Mouse (Mus musculus) T-helper 17 cell (primary cell): ENCODE results near the gene Mrpl18.

Source experiments
- in situ Hi-C, 2 experiments: fragments of 300-600 bp; cut with MboI, MseI; formaldehyde crosslinking; loops; 1 replicate in 1 of 2; 2 replicates in 1 of 2; pipeline ENCODE4 v1.15.1; 2025; ENCODE audit warnings: high pct_unique_total_duplicates in 2 of 2

The Mrpl18 gene

DNA sequence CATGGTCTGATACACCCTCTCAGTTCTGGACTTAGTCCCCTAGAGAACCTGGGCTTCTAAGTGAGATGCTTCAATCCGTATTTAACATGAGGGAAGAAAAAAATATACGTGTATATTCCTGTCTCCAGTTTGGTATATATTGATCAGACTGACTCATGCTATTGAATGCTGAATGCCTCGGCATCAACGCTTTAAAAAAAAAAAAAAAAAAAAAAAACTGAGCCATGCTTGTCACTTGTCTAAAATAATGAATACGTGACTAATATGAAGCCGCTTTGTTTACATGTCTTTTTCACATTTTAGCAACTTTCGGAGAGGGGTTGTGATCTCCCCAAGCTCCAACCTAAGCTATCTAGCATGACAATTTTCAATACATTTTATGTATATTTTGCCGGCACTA is 5.8 kb downstream of the Mrpl18 start:
- in situ Hi-C loops: loop anchor here in 1 of 2 experiments (5.0 kb wide), 1 partner anchor 52 kb away; the partner anchor contains the start of gene Acat2

DNA sequence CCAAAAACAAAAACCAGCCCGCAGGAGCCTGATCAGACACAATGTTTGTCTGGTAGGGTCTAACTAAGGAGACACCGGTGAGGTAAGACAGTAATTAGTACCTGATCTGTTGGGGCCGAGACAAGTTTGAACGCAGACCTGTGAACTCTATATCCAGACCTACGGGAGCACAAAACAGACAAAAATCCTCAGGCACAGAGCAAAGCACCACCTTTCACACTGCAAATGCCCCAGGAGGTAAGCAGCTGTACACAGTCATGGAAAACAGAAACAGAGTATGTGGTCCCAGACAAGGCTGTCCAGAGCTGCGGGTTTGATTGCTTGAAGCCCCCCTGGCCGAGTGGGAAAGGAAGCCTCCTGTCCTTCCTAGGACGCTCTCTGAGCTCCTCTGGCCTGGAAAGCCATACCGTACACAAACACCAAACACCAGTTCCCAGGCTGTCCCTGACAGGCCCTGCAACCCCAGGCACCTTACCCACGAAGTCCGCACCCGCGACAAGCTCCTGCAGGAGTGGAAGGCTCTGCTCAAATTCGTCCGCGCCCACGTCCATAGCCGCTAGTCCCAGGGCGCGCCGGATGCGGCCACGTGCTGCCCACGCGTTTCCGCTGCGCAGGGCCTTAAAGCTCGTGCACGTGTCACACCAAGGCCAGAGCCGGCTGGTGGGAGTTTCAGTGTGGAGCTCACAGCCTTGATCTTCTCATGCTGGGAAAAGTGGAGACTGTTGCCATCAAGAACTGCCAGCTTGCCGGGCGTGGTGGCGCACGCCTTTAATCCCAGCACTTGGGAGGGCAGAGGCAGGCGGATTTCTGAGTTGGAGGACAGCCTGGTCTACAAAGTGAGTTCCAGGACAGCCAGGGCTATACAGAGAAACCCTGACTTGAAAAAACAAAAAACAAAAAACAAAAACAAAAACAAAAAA is 6.5 kb downstream of the Mrpl18 start, which contains the start of gene Pnldc1:
Pnldc1 (minus strand) TSS at position 870 of the 920 bp plus-strand sequence.
- in situ Hi-C loops: loop anchor here in 1 of 2 experiments (5.0 kb wide), 1 partner anchor 53 kb away; the partner anchor contains the start of gene Acat2

DNA sequence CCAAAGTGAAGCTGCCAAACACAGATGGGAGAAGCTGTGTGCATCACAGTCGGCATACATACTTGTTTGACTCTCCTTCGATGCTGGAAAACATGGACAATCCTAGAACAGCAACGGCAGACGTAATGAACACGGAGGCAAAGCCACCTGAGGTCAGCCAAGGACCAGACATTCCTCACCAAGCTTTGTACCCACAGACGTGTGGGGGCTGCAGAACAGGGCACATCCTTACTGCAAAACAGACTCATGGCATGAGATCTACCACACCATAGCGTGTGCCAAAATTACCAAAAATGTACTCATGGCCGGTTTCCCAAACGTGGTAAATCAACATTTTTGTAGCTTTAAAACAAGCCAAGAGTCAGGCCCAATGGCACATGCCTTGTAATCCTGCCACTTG is 9.7 kb downstream of the Mrpl18 start:
- in situ Hi-C loops: no loop called here

DNA sequence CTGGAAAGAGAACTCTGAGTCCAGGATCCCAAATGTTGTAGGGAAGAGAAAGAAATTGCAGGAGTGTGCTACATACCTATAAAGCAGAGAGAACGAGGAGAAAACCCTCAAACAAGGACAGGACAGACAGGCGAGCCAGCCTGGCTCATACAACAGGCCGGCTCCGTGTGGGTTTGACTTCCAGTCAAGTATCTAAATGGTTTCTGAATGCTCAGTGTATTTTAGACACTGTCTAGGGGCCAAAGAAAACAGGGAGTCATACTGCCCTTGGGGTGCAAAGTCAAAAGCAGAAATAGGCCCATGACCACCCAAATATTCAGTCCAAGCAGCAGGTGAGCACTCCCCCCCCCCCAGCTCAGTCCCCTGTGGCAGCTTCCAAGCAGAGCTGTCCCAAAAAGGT is 10.3 kb downstream of the Mrpl18 start:
- in situ Hi-C loops: no loop called here

DNA sequence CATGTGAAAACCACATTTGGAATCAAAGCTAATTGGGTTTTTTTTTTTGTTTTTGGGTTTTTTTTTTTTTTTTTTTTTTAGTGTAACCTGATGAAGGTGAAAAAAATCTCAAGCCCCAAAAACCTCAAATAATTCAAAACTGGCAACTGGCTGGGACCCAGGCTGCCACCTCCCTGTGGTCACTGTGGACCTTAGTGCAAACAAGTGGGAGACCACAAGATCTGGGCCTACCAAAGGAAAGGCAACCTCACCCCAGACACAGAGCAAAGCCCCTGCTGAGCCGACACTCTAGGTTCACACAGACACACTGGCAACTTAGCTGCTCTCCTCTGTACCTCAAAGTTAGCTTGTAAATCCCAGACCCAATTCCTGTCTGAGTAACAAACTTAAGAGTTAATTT is 11.8 kb downstream of the Mrpl18 start:
- in situ Hi-C loops: no loop called here

DNA sequence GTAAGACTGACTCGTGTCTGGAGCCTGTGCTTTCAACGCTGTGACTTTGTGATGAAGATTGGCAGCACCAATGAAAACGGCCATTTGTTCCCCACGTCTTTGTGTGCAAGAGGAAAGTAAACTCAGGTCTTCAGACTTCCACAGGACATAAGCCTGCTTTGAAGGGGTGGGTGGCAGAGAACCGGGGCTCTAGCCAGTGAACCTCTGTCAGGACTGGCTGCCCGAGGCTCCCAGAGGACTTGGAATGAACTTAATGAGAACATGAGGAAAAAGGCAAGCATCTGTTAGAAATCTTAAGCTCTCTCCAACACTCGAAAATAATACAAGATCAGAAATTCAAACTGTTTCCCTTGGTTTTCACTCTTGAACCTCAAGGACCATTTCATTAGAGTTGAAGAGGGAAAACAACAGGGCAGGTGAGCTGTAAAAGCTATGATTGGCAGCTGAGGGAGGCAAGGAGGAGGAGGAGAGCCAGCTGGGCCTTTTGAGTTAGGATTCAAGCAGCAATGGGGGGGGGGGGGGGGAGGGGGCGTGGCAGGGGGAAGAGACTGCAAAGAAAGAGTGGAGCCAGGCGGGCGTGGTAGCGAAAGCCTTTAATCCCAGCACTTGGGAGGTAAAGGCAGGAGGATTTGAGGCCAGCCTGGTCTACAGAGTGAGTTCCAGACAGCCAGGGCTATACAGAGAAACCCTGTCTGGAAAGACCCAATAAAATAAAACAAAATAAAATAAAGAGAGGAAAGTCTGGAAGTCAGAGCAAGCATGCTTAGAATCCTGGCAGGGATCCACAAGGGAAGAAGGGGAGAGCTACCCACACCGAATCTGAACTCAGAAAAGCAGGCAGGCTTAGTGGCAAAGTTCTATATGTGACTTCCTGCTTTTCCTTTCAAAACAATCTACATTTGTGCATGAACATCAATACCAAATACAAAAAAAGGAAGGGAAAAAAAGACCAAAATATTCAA is 12.5 kb downstream of the Mrpl18 start:
- in situ Hi-C loops: no loop called here

DNA sequence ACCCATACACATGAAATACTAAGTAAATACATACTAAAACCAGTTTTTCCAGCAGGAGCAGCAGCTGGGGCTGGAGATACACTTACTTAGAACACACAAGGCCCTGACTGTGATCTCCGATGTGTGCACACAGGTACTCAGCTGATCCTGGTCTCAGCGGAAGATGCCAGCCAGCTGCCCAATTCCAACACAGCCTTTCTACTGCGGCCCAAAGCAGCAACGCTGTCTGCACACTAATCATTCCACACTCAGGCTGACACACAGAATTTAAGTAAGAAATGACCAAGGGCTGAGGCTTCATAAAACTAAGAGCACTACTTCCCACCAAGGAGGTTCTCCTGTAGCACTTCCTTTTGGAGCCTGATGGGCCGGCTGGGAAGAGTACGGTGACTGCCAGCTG is 13.9 kb downstream of the Mrpl18 start:
- in situ Hi-C loops: no loop called here

DNA sequence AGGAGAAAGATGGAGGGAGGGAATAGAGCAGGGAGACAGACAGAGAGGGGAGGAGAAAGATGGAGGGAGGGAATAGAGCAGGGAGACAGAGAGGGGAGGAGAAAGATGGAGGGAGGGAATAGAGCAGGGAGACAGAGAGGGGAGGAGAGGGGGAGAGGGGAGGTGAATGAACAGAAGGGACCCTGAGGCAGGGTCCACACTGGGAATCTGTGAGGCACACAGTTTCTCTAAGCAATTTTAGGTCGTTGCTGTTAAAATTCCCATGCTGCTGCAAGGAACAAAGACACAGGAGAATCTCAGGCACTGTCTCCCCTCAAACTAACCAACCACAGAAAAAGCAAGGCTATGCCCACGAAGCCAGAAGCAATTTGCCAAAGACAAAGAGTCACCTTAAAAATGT is 17.5 kb downstream of the Mrpl18 start:
- in situ Hi-C loops: loop anchor here in 1 of 2 experiments (25.0 kb wide), 1 partner anchor 264 kb away; no protein-coding TSS in a partner anchor

DNA sequence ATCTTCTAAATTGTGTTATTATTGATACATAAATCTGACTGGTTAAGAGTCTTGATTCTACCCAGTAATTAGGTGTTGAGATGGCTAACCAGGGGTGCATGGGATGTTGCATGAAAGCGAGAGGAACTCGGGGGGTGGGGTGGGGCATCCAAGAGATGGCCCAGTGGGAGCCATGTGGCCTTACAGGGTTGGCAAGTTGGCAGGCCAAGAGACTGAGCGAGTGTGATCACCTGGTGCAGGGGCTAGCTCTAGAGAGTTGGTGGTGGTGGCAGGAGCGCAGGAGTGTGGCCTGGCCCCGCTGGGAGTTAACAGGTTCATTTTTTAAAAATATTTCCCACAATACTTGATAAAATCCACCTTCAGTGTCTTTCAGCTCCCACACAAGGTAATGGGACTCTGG is 18.5 kb downstream of the Mrpl18 start:
- in situ Hi-C loops: loop anchor here in 1 of 2 experiments (25.0 kb wide), 1 partner anchor 265 kb away; no protein-coding TSS in a partner anchor

DNA sequence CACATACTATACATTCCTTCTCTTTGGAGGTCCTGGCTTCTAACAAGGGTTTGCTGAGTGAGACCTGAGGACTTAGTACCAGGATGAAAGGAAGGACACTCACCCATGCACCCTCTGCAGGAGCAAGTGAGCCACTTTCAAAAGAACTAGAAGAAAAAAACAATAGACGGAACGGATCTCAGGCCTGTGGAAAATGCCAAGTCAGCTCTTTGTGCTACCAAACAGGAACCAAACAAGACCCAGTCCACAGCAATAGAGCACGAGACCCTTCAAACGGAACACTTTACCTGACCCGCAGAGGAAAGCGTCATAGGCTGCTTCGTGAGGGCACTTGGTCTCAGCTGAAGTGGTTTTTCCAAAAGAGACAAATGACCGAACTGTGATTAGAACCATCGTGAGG is 24.1 kb downstream of the Mrpl18 start:
- in situ Hi-C loops: loop anchor here in 1 of 2 experiments (25.0 kb wide), 1 partner anchor 270 kb away; no protein-coding TSS in a partner anchor

DNA sequence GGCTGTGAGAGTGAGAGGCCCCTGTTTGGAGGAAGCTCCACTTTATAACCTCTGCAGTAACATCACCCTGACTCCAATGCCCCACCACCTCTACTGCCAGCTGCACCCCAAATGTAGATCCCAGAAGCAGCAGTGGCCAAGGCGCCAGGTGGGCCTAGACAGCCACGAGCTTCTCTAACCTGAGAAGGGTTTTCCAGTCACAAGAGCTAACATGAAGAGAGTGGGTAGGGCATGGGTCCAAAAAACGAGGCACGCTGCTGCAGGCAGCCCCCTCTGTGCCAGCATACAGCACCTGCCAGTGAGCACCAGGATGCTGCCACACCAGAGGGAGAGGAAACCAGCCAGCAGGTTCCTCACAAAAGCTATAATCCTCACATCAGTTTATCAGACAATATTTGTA is 25.1 kb downstream of the Mrpl18 start:
- in situ Hi-C loops: loop anchor here in 1 of 2 experiments (25.0 kb wide), 1 partner anchor 271 kb away; no protein-coding TSS in a partner anchor

DNA sequence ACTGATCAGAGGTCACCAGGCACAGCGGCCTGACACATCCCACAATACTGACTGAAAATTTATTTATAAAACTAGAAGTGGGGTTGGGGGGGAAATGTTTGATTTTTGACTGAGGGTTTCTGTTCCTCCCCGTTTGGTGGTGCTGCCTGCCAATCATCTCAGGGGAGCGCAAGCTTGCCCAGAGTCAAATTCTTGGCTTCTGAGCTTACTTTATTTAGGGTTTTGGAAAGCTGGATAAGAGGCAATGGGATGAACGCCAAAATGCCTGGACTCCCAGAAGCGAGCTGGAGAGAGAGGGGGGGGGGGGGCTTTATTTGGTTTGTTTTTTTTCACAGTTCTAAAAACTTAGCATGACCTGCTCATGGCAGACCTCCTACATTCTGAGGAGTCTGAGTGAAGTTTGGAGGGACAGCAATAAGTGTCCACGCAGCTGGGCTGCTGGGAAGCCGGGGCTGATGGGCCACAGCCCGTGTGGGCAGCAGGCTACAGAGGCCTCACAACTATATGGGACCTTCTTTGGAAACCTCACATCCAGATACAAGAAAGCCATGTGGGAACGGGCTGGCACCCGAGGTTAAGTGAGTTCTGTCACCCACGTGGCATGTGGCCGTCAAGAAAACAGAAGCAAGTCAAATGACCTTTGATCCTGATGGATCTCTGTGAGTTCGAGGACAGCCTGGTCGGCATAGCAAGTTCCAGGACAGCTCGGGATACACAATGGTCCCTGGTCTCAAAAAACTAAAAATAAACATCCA is 28.9 kb downstream of the Mrpl18 start:
- in situ Hi-C loops: loop anchor here in 1 of 2 experiments (25.0 kb wide), 1 partner anchor 275 kb away; no protein-coding TSS in a partner anchor

DNA sequence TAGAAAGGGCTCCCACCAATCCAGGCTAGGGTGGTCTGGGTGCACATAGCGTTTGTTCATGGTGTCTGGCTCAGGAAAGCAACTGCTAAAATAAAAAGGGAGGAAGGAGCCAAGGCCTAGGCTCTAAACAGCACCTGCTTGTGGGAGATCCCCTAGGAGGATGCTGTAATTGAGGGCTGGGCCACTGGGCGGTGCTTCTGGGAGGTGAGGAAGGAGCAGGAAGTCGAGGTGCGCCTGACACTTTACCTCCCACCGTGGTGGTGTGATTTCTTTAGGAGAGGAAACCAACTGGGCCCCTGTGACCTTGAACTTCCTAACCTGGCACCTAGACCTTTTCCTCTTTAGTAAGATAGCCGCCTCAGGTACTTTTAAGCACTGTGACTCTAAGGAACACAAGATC is 29.5 kb downstream of the Mrpl18 start:
- in situ Hi-C loops: loop anchor here in 1 of 2 experiments (25.0 kb wide), 1 partner anchor 276 kb away; no protein-coding TSS in a partner anchor

DNA sequence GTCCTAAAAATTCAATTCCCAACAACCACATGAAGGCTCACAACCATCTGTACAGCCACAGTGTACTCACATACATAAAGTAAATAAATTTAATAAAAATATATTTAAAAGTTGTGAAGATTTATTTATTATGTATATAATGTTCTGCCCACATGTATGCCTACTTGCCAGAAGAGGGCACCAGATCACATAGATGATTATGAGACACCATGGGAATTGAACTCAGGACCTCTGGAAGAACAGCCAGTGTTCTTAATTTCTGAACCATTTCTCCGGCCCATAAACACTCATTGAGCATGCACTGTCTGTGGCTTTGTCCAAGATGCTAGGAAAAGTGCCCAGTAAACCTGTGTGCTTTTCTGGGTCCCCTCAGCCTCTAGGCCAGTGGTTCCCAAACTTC is 34.9 kb downstream of the Mrpl18 start:
- in situ Hi-C loops: loop anchor here in 1 of 2 experiments (5.0 to 25.0 kb wide), 2 partner anchors 51 to 281 kb away; no protein-coding TSS in a partner anchor

DNA sequence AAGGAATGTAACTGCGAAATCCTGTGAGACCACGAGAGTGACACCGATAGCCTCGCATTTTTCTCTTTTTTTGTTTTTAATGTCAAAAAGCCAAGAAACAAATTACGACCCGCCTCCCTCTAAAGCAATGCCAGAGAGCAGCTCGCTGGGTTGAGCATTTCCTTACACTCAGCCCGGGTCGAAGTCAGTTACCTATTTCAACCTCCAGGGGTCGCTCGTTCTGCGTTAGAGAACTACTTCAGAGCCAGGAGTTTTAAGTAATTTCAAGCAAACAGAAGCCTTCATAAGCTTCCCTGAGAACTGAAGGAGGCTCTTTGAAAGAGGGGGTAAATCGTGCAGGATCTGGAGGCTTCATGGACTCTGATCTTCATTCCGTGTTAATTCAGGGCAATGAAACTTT is 36.0 kb downstream of the Mrpl18 start:
- in situ Hi-C loops: loop anchor here in 1 of 2 experiments (5.0 to 25.0 kb wide), 2 partner anchors 52 to 282 kb away; no protein-coding TSS in a partner anchor

DNA sequence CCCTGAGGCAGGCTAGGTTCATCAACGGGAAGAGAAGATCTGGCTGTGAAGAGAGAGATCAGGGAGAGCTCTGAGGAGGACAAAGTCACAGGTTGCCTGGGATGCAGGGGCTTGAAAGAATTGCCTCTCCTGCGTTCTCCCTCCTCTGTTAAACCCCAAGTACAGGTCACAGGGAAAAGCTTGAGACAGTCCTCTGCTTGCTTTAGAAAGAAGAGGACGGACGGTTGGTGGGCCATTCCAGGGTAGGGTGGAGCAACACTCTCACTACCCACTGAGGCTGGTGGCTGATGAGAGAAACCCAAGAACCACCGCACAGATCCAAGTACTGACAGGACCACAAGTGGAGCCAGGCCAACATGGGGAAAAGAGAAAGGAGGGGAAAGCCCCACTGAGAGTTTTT is 40.4 kb downstream of the Mrpl18 start, which contains the start of gene Mrgprh:
Mrgprh (plus strand) TSS at position 301 of the 400 bp plus-strand sequence.
- in situ Hi-C loops: loop anchor here in 1 of 2 experiments (25.0 kb wide), 1 partner anchor 287 kb away; no protein-coding TSS in a partner anchor

DNA sequence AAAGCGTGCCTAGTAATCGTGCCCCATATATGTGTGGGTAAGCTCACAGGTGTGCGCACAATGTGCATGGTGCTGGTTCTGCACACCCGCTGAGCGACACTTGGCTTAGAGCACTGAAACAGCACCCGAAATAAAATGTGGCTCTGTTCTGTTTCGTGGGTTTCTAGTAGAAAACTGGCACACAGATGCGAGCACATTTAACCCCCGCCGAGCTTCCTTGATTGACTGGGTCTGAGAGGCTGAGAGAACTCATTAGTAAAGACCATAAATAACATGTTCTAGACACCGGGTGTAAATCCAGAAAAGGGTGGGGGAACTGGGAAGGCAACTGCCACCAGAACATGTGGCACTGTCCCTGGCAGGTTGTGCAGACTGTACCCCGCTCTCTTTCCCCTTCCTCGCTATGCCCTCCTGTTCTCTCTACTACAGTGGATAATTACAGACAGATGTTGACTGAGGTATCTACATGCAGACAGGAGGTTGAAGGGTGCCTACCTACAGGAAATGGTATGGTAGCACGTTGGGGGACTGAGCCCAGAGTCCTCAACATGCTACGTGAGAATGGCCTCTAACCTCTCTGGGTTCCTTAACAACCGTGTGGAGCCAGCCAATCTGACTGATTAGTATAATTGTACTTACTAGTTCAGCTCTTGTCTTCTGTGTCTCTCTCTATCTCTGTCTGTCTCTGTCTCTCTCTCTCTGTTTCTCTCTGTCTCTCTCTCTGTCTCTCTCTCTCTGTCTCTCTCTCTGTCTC is 43.7 kb downstream of the Mrpl18 start:
- in situ Hi-C loops: no loop called here

DNA sequence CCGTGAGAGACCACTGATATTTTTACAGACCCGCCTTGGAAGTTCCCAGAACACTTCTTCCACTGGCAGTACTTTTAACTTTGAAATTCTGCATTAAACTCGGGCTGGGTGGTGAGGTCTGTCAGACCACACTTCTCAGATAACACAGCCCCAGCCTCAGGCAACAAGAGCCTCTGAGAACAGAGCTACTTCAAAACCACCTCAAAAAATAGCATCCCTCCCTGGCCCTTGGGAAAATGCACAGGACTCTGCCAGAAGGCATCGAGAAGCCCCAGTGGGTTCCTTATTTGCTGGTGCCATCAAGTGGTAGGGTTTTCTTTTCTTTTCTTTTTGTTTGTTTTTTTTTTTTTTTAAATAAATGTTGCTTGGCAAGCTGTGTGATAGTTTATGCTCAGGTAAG is 47.5 kb downstream of the Mrpl18 start:
- in situ Hi-C loops: no loop called here

DNA sequence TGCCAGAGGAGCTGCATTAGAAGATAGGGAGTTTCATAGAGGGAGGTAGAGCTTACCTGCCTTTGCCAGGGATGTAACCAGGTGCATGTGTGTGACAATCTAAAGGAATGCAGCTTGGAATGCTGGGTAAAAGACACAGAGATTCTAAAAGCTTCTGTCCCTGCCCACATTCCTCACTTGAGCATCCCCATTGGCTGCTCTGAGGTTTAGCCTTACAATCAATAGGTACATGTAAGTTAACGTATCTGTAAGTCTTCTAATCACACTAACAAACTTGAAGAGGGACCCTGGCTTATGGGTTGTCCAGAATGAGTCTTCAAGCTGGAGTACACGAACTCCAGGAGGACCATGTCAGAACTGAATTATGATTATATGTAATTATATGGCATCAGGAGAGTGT is 48.1 kb downstream of the Mrpl18 start, which contains the start of gene Mas1:
Mas1 (minus strand) TSS at position 101 of the 400 bp plus-strand sequence.
- in situ Hi-C loops: no loop called here
